Mouse (Mus musculus) embryo, embryonic 10.5 days (tissue): ENCODE data around the gene 1600015I10Rik.
"Not testable (repeated sequence)": the region's sequence is repeated elsewhere in the genome, so short reads cannot be mapped to it uniquely, and the experiment has no call there.

Experiments used
- DNase-seq: peaks from one replicate; pipeline ENCODE4 v3.0.0-alpha.2; 2015; ENCODE audit warnings: low spot score

The 1600015I10Rik gene

GRCm38 (mm10) chr6:48929595-48929994 is at the start of gene 1600015I10Rik:
1600015I10Rik (plus strand) TSS chr6:48929895.
- no peak for DNase-seq

- DNase-seq: no peak
Measured at GRCm38 (mm10) chr6:48894203-48894602, 35.5 kb upstream of the 1600015I10Rik start.

- DNase-seq: no peak
Measured at GRCm38 (mm10) chr6:48894938-48895818, 34.5 kb upstream of the 1600015I10Rik start.

DNA sequence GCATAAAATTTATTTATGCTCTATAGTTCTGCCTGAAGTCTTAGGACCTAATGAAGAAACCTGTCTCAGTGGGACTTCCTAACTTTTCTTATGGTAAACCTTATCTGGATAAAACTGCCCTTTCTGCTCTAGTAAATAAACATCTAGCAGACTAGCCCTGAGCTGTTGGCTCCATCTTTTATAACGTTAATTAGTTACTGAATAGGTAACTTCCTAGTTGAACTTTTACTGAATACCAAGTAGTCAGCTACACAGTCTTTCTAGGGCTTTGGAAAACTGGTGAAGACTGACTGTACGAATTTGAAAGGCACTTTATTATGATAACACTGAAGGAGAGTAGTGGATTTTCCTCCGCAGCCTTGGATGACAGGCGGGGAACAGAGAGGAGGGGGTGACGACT is 33.8 kb upstream of the 1600015I10Rik start:
- no peak for DNase-seq

DNA sequence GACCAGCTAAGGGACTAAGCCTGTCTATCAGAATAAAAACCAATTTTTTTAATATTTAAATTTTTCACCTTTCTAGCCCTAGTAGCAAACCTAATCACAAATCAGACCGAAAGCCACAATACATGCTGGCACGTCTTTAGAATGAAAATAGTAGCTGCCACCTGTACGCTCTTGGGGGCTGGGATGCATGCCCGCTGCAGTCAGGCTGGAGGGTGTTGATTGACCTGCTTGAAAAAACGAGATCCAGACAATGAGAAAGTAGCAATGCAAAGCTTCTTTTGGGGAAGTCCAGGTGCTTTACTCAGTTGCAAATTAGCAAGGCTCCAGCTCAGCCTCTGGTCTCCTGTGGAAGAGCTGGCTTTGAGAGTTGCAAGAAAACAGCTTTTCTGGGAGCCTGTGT is 32.7 kb upstream of the 1600015I10Rik start:
- no peak for DNase-seq

GRCm38 (mm10) chr6:48901316-48901715 is 28.4 kb upstream of the 1600015I10Rik start:
- DNase-seq: not testable (repeated sequence)

GRCm38 (mm10) chr6:48902511-48903406 is 26.9 kb upstream of the 1600015I10Rik start:
- DNase-seq: no peak

DNA sequence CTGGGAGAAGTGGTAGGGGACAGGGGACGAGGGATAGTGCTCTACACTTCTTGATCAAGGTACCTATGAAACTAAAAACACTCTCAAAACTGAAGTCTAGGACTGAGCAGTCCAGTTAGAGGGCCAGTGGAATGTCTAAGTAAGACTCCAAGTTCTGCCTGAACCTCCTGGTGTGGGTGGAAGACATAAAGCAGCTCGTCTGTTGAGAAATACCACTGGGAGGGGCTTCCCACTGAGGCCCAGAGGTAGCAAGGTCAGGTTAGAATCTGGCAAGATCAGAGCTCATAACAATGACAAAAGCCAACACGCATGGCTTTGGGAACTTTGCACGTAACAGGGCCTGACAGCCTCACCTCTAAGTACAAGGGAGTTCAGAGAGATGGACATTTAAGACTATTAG is 26.3 kb upstream of the 1600015I10Rik start:
- DNase-seq: no peak

DNA sequence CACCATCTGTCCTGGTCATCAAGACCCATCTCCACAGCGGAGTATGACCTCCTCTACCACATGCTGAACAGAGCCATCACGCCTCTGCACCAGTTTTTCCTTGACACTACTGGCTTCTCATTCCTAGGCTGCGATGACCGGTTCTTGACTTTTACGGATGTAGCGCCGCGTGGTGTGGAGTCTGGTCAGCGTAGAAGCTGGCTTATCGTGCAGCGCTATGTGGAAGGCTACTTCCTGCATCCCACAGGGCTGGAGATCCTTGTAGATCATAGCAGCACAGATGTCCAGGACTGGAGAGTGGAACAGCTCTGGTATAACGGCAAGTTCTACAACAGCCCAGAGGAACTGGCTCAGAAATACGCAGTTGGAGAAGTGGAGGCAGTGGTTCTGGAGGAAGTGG is 24.1 kb upstream of the 1600015I10Rik start:
- DNase-seq: no peak

DNA sequence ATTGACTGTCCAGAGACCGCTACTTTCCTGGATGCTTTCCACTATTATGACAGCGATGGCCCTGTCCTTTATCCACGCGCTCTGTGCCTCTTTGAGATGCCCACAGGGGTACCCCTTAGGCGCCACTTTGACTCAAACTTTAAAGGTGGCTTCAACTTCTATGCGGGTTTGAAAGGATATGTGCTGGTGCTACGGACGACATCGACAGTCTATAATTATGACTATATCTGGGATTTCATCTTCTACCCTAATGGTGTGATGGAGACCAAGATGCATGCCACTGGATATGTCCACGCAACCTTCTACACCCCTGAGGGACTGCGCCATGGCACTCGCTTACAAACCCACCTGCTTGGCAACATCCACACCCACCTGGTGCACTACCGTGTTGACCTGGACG is 23.3 kb upstream of the 1600015I10Rik start:
- no peak for DNase-seq

DNA sequence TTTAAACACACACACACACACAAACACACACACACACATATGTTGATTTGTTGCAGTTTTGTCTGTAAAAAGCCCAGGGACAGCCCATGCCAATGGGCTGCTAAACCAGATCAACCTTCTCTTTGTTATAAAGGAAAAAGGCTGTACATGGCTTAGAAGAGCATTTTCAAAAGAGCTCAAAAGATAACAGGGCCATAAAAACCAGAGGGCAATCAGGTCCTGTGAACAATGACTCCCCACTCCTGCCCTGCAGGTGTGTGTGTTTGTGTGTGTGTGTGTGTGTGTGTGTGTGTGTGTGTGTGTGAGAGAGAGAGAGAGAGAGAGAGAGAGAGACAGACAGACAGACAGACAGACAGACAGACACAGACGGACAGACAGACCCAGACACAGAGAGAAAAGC is 20.5 kb upstream of the 1600015I10Rik start:
- no peak for DNase-seq

GRCm38 (mm10) chr6:48912033-48912432 is 17.7 kb upstream of the 1600015I10Rik start:
- peak; percentile 55 for DNase-seq

DNA sequence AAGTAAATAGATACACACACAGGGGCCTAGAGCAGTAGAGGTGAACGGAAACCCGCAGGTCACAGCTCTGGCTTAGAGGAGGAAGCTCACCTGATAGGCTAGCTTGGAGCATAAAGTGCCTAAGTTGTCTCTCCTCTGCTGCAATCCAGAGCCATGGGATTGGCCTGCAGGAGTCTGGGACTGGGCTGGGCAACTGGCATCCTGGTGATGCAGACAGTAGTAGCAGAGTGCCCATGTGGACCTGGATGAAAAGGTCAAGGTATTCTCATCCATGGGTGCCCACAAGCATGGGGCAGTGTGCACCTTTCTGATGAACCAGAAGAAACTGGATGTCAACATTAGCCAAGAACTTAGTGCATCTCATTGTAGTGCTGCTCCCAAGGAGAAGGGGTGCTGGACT is 16.1 kb upstream of the 1600015I10Rik start:
- DNase-seq: no peak

- DNase-seq: no peak
Measured at GRCm38 (mm10) chr6:48949596-48949995, 19.9 kb downstream of the 1600015I10Rik start.

DNA sequence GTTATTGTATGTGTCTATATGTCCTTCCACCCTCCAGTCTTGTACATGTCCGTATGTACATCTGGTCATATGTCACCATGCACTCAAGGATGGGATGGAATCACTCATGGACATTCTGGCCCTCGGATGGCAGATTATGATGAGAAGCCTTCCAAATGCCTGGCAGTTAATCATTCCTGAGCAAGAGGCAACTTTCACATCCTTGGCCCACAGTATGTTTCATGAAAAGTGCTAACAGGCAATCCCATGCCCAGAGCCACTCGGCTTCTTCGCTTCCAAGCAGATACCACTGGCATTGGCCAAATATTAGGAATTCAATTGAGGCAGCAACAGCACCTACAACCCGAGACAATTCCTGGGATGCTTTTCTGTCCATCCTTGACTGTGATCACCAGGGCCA is 21.0 kb downstream of the 1600015I10Rik start:
- DNase-seq: no peak

- DNase-seq: no peak
Measured at GRCm38 (mm10) chr6:48951630-48952029, 21.9 kb downstream of the 1600015I10Rik start.

DNA sequence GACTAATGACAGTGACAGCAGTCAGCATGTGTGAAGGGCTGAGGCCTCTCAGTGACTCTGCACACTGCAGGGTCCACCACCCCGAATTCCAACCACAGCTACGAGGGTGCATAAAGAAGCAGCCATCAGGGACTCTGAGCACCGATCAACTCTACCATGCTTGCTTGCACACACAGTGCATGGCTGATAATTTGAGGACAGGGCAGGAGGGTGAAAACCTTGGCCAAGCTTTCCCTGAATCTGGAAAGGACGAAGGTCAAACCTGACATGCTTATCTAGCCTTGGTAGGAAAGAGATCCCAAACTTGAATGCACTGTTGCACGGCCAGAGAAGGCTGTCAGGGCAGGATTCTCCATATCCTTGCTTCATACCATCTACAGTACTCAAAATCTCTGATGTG is 23.5 kb downstream of the 1600015I10Rik start:
- DNase-seq: no peak

GRCm38 (mm10) chr6:48954211-48954610 is 24.5 kb downstream of the 1600015I10Rik start:
- no peak for DNase-seq

DNA sequence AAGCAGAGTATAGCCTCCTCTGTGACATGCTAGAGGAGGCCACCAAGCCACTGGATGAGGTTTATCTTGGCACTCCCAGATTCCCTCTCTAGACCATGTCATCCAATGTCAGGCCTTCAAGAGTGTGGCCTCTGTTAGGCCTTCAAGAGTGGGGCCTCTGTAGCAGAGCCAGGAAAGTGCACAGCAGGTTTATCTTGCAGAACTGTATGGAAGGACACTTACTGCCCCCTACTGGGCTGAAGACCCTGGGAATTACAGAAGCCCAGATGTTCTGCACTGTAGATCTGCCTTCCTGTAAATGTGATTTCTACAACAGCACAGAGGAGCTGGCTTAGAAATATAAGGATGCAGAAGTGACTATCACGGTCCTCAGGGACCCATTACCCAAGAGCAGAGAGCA is 25.3 kb downstream of the 1600015I10Rik start:
- peak; percentile 59 for DNase-seq

GRCm38 (mm10) chr6:48956785-48957184 is 27.1 kb downstream of the 1600015I10Rik start:
- no peak for DNase-seq

DNA sequence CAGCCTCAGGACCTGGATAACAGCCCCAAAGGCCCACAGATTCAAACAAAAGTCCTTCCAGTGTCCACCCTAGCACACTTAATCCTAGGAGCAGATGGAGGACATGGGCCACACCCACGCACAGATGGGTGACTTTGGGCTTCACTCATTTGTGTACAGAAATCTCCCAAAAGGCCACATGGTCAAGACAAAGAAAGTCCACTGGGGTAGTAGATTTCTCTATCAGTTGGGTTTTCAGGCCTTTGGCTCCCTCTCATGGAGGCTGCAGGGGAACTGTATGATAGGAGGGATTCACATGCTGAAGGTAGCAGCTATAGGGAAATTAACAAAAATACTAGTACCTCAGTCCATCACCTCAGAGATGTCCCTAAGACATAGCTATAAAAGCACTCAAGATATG is 28.4 kb downstream of the 1600015I10Rik start:
- DNase-seq: peak; percentile 34

DNA sequence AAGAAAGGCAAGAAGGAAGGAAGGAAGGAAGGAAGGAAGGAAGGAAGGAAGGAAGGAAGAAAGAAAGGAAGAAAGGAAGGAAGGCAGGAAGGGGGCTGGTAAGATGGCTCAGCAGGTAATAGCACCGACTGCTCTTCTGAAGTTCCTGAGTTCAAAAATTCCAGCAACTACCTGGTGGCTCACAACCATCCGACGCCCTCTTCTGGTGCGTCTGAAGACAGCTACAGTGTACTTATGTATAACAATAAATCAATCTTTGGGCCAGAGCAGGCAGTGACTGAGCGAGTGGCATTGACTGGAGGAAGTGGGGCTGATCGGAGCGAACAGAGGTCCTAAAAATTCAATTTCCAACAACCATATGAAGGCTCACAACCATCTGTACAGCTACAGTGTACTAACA is 29.5 kb downstream of the 1600015I10Rik start:
- DNase-seq: peak; percentile 19

DNA sequence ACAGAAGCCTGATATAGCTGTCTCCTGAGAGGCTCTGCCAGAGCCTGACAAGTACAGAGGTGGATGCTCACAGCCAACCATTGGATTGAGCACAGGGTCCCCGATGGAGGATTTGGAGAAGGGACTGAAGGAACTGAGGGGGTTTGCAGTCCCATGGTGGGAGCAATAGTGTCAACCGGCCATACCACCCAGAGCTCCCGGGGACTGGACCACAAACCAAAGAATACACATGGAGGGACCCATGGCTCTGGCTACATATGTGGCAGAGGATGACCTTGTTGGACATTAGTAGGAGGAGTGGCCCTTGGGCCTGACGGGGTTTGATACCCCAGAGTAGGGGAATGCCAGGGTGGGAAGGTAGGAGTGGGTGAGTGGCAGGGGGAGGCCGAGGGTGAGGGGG is 37.0 kb downstream of the 1600015I10Rik start:
- DNase-seq: not testable (repeated sequence)
